Mouse (Mus musculus) liver, embryonic 12.5 days (tissue): ENCODE measurements around the gene Izumo1r. TPM values are rescaled to one million over a fixed set of nuclear protein-coding genes. Genes with fewer than 3 reads are reported as not detected.
"Not testable (repeated sequence)": the region's sequence is repeated elsewhere in the genome, so short reads cannot be mapped to it uniquely, and the experiment has no call there.

ENCODE experiments used
- ATAC-seq: fragments of 200-750 bp; cut with Nextera tagmentation; 2 replicates; pipeline ENCODE4 v1.8.0; 2017; ENCODE audit warnings: moderate number of reproducible peaks, mild to moderate bottlenecking, moderate library complexity
- H3K27ac ChIP-seq: fragments of 300-500 bp; sonication (generic); 2 replicates; pipeline ENCODE4 v1.5.1; 2016; ENCODE audit warnings: mild to moderate bottlenecking
- H3K27me3 ChIP-seq: fragments of 300-500 bp; sonication (generic); replicated peaks from 2 replicates; pipeline ENCODE4 v1.6.1; 2016; ENCODE audit warnings: mild to moderate bottlenecking, moderate library complexity
- H3K36me3 ChIP-seq: fragments of 300-500 bp; sonication (generic); 2 replicates; pipeline ENCODE4 v1.6.1; 2016; ENCODE audit warnings: mild to moderate bottlenecking, moderate library complexity
- H3K4me1 ChIP-seq: fragments of 300-500 bp; sonication (generic); 2 replicates; pipeline ENCODE4 v1.6.1; 2016
- H3K4me2 ChIP-seq: fragments of 300-500 bp; sonication (generic); 2 replicates; pipeline ENCODE4 v1.6.1; 2016; ENCODE audit warnings: mild to moderate bottlenecking, moderate library complexity
- H3K4me3 ChIP-seq: fragments of 300-500 bp; sonication (generic); 2 replicates; pipeline ENCODE4 v1.5.1; 2016; ENCODE audit warnings: mild to moderate bottlenecking, moderate library complexity
- H3K9ac ChIP-seq: fragments of 300-500 bp; sonication (generic); 2 replicates; pipeline ENCODE4 v1.6.1; 2016; ENCODE audit warnings: mild to moderate bottlenecking, moderate library complexity
- H3K9me3 ChIP-seq: fragments of 300-500 bp; sonication (generic); replicated peaks from 2 replicates; pipeline ENCODE4 v1.6.1; 2016; ENCODE audit warnings: mild to moderate bottlenecking, moderate library complexity
- WGBS: fragments of 180-500 bp; shearing (Covaris S2); methylation state at CpG from one replicate; pipeline ENCODE4 v1.1.7; 2016; ENCODE audit not compliant: insufficient replicate concordance; 5-methylcytosine and 5-hydroxymethylcytosine counted together
- polyA plus RNA-seq: library from polyadenylated mRNA; unstranded; fragments of >200 nt; fragmentation: Nextera tagmentation; extraction: Ambion mirVana; gene quantifications from 2 replicates; pipeline ENCODE4 v1.2.1, GENCODE M21; 2016

Izumo1r gene
- polyA plus RNA-seq, 1 experiment from 2014 or later, result not detected

DNA sequence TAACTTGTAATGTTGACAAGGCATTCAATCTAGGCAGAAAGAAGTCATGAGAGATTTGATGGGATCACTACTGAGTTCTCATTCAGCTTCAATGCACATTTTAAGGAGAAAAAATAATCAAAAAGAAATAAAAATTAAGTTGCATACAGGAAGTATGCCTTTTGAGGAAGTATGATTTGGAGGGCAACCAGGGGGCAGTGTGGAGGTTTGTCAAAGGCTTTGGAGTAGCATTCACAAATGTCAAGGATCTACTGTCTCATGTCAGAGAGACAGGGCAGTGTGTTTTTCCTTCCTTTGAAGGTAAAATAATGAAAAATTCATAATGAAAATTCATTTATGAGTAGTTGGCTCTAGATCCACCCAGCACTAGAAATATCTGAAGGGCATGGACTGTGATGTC lies 18.6 kb downstream of the Izumo1r start:
- Histone ChIP-seq H3K9me3 (no peaks in the 10 kb centered on the region), H3K36me3 (no peaks in the 10 kb centered on the region), H3K27ac (no peak overlapping the region), H3K4me3 (no peak overlapping the region), H3K4me1 (peaks cover 5% of the 10 kb centered on the region; the same call in 1 of the 2 replicates), H3K9ac (no peak overlapping the region), H3K4me2 (no peak overlapping the region), H3K27me3 (no peaks in the 10 kb centered on the region; the same call in 1 of the 2 replicates)
- ATAC-seq, result no peak

DNA sequence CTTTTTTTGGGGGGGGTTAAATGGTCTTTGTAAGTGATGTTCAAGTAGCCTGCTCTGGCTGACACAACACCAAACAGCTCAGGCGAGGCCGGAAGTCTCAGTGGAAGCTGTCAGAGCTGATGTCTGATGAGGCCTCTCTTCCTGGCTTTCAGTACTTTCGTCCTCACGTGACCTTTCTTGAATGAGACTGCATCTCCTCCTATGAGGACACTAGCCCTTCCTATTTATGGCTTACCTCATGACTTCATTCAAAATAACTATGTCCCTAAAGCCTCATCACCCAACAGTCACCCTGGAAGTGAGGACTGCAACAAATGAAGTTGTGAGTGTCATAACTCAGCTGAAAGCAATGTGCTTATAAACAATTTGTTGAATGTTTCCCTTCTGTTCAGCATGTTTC lies 19.1 kb downstream of the Izumo1r start:
- Histone ChIP-seq H3K9ac (no peak overlapping the region), H3K9me3 (no peaks in the 10 kb centered on the region), H3K36me3 (no peaks in the 10 kb centered on the region), H3K4me1 (peaks cover 5% of the 10 kb centered on the region; the same call in 1 of the 2 replicates), H3K27ac (no peak overlapping the region), H3K27me3 (no peaks in the 10 kb centered on the region; the same call in 1 of the 2 replicates), H3K4me2 (no peak overlapping the region), H3K4me3 (no peak overlapping the region)
- 30% methylated on average over 4 of the region's 4 CpGs for WGBS
- ATAC-seq, result no peak

DNA sequence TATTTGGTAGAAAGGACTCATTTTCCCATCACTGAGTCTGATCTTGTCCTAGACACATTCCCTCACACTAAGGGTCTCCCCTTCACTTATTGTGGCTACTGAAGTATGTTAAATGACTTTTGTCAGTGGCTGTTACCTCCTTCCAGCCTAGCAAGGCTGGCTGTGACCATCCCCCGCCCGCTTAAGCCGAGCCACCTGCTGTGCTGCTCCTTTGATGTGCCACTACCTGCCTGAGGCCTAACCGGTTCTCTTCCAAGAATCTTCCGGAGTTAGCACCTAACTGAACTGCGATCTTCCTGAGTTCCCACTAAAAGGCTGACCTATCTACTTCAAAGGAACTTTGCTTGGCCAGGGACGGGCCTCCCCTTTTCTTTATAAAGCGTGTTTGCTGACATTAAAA lies 27.2 kb downstream of the Izumo1r start:
- not testable (repeated sequence) for H3K27me3 ChIP-seq, H3K9ac ChIP-seq, H3K9me3 ChIP-seq, H3K36me3 ChIP-seq, H3K27ac ChIP-seq, H3K4me1 ChIP-seq, H3K4me2 ChIP-seq, ATAC-seq, H3K4me3 ChIP-seq
- 49% methylated on average over 8 of the region's 8 CpGs for WGBS

DNA sequence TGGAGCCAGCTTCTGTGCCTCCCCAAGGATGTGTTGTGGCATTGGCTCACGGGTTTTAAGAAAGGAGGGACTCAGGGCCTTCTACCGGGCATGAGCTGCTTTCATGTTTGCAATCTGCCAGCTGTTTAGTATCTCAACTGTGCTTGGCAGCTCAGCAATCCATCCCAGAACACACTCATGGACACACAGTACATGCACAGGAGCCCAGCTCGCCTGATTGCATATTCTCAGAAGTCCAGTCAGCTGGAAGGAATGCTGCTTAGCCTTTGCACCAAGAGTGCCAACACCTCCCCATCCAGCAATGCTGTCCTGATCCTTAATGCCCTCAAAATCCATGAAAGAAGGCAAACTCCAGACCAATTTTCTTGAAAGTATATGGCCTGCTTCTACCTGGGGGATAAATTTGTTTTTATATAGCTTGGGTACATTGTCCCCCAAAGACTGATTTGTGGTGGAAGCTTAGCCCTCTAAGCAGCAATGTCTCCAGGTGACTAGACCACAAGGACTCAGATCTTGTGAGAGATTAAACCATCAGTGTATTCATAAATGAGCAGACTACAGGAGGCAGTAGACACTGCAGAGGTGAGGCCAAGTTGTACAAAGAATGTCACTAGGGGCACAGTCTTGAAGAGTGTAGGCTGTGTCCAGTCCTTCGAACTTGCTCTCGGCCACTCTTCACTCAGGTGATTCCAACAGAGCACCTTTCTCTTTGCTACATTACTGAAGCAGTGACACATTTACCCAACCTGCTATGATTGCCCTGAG lies 27.8 kb downstream of the Izumo1r start:
- 62% methylated on average over 5 of the region's 5 CpGs for WGBS
- H3K9me3 ChIP-seq, result no peaks in the 10 kb centered on the region
- no peak overlapping the region for H3K9ac ChIP-seq
- no peak overlapping the region for H3K27ac ChIP-seq
- no peak overlapping the region for H3K4me3 ChIP-seq
- no peak for ATAC-seq
- H3K4me1 ChIP-seq, result no peaks in the 10 kb centered on the region
- no peak overlapping the region for H3K4me2 ChIP-seq
- 0 out of 2 replicates have a peak, but pooled peaks cover 4% of the 10 kb centered on the region for H3K27me3 ChIP-seq
- H3K36me3 ChIP-seq, result no peaks in the 10 kb centered on the region

DNA sequence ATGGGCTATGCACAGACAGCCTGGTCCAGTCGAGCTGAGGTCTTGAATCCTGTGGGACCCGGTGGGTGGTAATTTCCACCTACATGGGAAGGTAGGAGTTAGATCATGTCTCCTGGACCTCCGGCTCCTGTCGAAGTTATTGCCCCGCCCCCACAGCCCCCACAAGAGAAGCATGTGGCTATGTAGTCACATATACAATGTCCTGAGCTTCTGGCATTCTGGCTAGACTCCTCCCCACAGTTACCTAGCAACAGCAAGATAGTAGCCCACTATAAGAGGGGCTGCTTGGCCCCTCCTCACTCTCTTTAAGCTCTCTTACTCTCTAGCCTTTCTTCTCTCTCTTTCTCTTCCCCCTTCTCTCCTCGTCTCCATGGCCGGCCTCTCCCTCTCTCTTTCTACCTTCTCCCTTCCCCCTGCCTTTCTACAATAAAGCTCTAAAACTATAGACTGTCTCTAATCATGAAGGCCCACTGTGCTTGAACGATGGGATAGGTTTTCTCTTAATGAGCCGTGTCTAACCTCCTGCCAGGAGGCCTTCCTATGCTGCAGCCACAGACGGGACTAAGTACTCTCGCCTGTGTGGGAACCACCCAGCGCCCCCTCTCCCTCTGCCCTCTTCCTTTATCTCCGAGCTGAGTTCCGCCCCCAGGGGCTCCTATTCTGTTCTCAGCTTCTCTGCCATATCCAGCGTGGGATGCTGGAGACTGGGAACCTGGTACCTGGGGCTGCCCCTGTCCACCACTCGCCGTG lies 31.4 kb downstream of the Izumo1r start:
- no peak overlapping the region for H3K4me3 ChIP-seq
- no peaks in the 10 kb centered on the region for H3K9me3 ChIP-seq
- ATAC-seq, result no peak
- no peak overlapping the region for H3K9ac ChIP-seq
- H3K4me2 ChIP-seq, result no peak overlapping the region
- peaks cover 4% of the 10 kb centered on the region; the same call in 1 of the 2 replicates for H3K27me3 ChIP-seq
- no peak overlapping the region for H3K27ac ChIP-seq
- H3K36me3 ChIP-seq, result no peaks in the 10 kb centered on the region
- WGBS, result 46% methylated on average over 17 of the region's 17 CpGs
- no peaks in the 10 kb centered on the region for H3K4me1 ChIP-seq

DNA sequence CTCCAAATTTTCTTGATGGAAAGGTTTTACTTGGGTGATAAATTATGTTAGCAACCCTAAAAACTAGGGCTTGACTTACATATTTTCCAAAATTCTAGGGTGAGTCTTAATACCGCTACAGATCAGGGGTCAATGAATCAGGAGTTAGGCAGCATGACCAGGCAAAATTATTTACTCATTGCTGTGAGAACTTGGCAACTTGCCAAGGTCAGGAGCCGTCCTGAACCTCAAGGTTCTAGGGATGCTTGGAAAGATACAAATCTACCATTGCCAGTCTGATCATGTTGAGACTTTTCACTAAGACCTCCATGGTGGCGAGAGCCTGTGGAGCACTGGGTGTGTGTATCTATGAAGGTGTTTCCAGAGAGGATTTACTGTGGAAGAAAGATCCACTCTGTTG lies 32.2 kb downstream of the Izumo1r start:
- no peak overlapping the region for H3K27ac ChIP-seq
- WGBS, result 67% methylated on average over 3 of the region's 3 CpGs
- peaks cover 4% of the 10 kb centered on the region; the same call in 1 of the 2 replicates for H3K27me3 ChIP-seq
- no peak overlapping the region for H3K4me2 ChIP-seq
- H3K4me1 ChIP-seq, result no peaks in the 10 kb centered on the region
- no peak overlapping the region for H3K9ac ChIP-seq
- ATAC-seq, result no peak
- no peaks in the 10 kb centered on the region for H3K9me3 ChIP-seq
- no peak overlapping the region for H3K4me3 ChIP-seq
- H3K36me3 ChIP-seq, result no peaks in the 10 kb centered on the region

DNA sequence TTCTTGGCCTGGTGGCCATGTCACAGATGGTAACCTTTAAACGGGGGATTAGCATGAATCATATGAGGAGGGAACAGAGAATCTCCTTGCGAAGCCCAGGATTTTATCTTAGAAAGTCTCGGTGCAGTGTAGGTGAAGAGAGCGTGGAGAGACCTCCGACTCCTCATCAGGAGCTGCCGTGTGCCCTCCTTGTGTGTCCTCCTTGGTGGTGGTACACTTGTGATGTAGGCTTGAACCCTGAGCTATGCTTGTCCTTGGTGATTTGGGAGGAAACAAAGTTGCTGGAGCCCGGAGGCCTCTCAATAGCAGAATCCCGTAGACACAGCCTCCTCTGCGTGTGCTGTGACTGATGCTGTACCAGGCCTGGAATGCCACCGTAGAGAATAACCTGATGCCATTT lies 32.9 kb downstream of the Izumo1r start:
- Histone ChIP-seq H3K27ac (no peak overlapping the region), H3K36me3 (no peaks in the 10 kb centered on the region), H3K4me2 (no peak overlapping the region), H3K4me1 (no peaks in the 10 kb centered on the region), H3K9ac (no peak overlapping the region), H3K27me3 (no peaks in the 10 kb centered on the region; the same call in 1 of the 2 replicates), H3K9me3 (no peaks in the 10 kb centered on the region), H3K4me3 (no peak overlapping the region)
- no peak for ATAC-seq
- 82% methylated on average over 10 of the region's 10 CpGs for WGBS

DNA sequence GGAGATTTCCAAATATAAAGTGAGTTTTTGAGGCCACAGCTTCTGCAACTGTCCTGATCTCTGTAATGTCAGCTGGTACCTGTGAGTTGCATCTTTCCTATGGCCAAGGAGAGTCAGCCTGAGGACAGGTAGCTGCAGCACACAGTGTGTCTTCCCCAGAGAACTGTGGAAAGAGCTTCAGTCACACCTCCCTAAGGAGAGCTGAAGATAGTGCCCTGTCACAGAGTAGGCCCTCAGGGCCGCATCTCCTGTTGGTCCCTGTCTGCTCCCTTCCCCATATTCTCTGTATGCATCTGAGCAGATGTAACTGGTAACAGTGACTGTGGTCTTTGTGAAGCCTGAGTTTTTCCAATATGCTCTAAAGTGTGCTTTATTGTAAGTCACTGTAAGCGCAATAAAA lies 33.4 kb downstream of the Izumo1r start:
- no peaks in the 10 kb centered on the region for H3K36me3 ChIP-seq
- no peak overlapping the region for H3K27ac ChIP-seq
- no peak for ATAC-seq
- H3K4me3 ChIP-seq, result no peak overlapping the region
- WGBS, result 80% methylated on average over 2 of the region's 2 CpGs
- no peaks in the 10 kb centered on the region; the same call in 1 of the 2 replicates for H3K27me3 ChIP-seq
- H3K9me3 ChIP-seq, result no peaks in the 10 kb centered on the region
- H3K4me2 ChIP-seq, result no peak overlapping the region
- no peak overlapping the region for H3K9ac ChIP-seq
- no peaks in the 10 kb centered on the region for H3K4me1 ChIP-seq

DNA sequence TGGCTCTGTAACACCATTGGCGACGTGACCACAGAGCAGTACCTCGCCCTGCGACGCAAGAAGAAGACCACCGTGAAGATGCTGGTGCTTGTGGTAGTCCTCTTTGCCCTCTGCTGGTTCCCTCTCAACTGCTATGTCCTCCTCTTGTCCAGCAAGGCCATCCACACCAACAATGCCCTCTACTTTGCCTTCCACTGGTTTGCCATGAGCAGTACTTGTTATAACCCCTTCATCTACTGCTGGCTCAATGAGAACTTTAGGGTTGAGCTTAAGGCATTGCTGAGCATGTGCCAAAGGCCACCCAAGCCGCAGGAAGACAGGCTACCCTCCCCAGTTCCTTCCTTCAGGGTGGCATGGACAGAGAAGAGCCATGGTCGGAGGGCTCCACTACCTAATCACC lies 35.4 kb downstream of the Izumo1r start:
- no peak overlapping the region for H3K4me2 ChIP-seq
- H3K9me3 ChIP-seq, result no peaks in the 10 kb centered on the region
- H3K27me3 ChIP-seq, result peaks cover 10% of the 10 kb centered on the region
- WGBS, result 75% methylated on average over 8 of the region's 8 CpGs
- H3K27ac ChIP-seq, result no peak overlapping the region
- H3K36me3 ChIP-seq, result no peaks in the 10 kb centered on the region
- H3K4me1 ChIP-seq, result no peaks in the 10 kb centered on the region
- H3K9ac ChIP-seq, result no peak overlapping the region
- no peak for ATAC-seq
- H3K4me3 ChIP-seq, result no peak overlapping the region

DNA sequence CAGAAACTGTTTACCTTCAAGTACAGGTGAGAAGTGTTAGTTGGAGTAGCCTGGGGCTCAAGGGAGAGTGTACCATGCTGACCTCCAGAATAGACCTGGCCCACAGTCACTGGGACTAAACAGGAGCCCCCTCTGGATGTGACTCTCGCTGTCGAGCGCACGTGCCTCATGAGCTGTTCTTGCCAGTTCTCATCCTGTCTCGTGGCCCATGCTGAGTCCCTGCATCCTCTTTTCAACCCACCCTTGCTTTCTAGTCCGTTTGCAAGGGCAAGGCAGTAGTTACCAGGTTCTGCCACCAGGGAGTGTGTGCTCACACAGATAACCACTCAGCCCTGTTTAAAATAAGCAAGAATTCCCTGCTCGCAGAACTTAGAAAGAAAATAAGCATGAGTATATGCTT lies 36.8 kb downstream of the Izumo1r start:
- Histone ChIP-seq H3K4me1 (no peaks in the 10 kb centered on the region), H3K4me2 (no peak overlapping the region), H3K27ac (no peak overlapping the region), H3K9me3 (no peaks in the 10 kb centered on the region), H3K9ac (no peak overlapping the region), H3K36me3 (no peaks in the 10 kb centered on the region), H3K27me3 (peaks cover 23% of the 10 kb centered on the region), H3K4me3 (no peak overlapping the region)
- ATAC-seq, result no peak
- WGBS, result 24% methylated on average over 7 of the region's 7 CpGs

DNA sequence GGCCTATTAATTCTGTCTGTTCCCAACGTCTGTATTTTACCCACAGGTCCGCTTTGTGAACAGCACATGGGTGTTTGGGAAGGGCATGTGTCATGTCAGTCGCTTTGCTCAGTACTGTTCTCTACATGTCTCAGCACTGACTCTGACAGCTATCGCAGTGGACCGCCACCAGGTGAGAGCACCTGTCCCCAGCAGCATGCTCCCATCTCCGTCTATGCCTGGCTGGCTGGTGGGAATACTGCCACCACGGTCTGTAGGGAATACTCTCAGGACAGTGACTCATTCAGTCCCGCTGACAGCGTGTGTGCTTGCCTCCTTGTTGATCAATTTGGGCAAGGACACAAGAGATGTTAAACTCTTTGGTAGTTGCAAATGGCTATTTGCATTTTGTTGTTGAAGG lies 39.0 kb downstream of the Izumo1r start:
- no peak overlapping the region for H3K9ac ChIP-seq
- no peak for ATAC-seq

DNA sequence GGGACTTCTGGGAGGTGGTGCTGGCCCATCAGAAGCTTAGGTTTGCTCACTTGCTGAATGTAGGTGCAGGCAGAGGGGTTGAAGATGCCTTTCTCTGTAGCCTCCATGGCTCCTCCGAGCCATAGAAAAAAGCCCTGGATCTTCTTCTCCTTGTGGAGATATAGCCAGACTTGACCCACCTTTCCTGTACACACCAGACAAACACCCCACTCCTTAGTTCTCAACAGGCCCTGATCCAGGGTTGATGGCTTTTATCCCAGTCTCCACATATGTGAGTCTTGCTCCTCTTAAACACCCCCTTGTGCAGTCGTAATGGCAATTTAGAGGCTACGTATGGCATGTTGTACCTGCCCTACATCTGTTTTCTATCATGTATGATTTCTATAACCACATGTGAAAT lies 40.6 kb downstream of the Izumo1r start:
- WGBS, result 74% methylated on average over 3 of the region's 3 CpGs
- no peaks in the 10 kb centered on the region for H3K36me3 ChIP-seq
- H3K4me3 ChIP-seq, result no peak overlapping the region
- no peak for ATAC-seq
- peaks cover 62% of the 10 kb centered on the region for H3K27me3 ChIP-seq
- 0 out of 2 replicates have a peak, but pooled peaks cover 4% of the 10 kb centered on the region for H3K4me1 ChIP-seq
- H3K9me3 ChIP-seq, result no peaks in the 10 kb centered on the region
- no peak overlapping the region for H3K9ac ChIP-seq
- no peak overlapping the region for H3K4me2 ChIP-seq
- H3K27ac ChIP-seq, result no peak overlapping the region

More for the DNA sequence above, 39.0 kb downstream of the Izumo1r start:
- no peaks in the 10 kb centered on the region for H3K9me3 ChIP-seq
- no peak overlapping the region for H3K4me2 ChIP-seq
- peaks cover 46% of the 10 kb centered on the region for H3K27me3 ChIP-seq
- no peak overlapping the region for H3K4me3 ChIP-seq
- H3K4me1 ChIP-seq, result 0 out of 2 replicates have a peak, but pooled peaks cover 3% of the 10 kb centered on the region
- WGBS, result 70% methylated on average over 9 of the region's 9 CpGs
- H3K27ac ChIP-seq, result no peak overlapping the region
- no peaks in the 10 kb centered on the region for H3K36me3 ChIP-seq
